Mouse (Mus musculus) cerebellum, adult 2 months (tissue): ENCODE data around the gene Tmem63c. TPM values are rescaled to one million over a fixed set of nuclear protein-coding genes. Genes with fewer than 3 reads are reported as not detected.

Experiments
- DNase-seq, 2 experiments: peaks; one replicate each; pipeline ENCODE4 v3.0.0; 2021
- H3K27ac ChIP-seq: fragments of 200-500 bp; 2 replicates; pipeline ENCODE4 v1.5.1; 2012; ENCODE audit warnings: low read length, control low read depth, inconsistent platforms; ENCODE audit not compliant: insufficient read depth
- H3K27me3 ChIP-seq: fragments of 200-500 bp; 2 replicates; pipeline ENCODE4 v1.6.1; 2012; ENCODE audit warnings: inconsistent platforms, mild to moderate bottlenecking, low read length, moderate library complexity; ENCODE audit not compliant: control insufficient read depth, insufficient read depth
- H3K4me1 ChIP-seq: fragments of 200-500 bp; 2 replicates; pipeline ENCODE4 v1.6.1; 2011; ENCODE audit warnings: low read length; ENCODE audit not compliant: control insufficient read depth, insufficient read depth
- H3K4me3 ChIP-seq: fragments of 200-500 bp; replicated peaks from 2 replicates; pipeline ENCODE3; 2011; ENCODE audit warnings: mild to moderate bottlenecking, low read depth, low read length, control low read depth; ENCODE audit not compliant: insufficient read depth
- CTCF ChIP-seq: fragments of 200-500 bp; IDR thresholded peaks from 2 replicates; pipeline ENCODE4 v1.5.1; 2011; ENCODE audit warnings: low read depth, mild to moderate bottlenecking, control low read depth, low read length, moderate library complexity, borderline replicate concordance; ENCODE audit not compliant: insufficient read depth
- POLR2A ChIP-seq: fragments of 200-500 bp; IDR thresholded peaks from 2 replicates; pipeline ENCODE4 v1.6.1; 2011; ENCODE audit warnings: low read length, control low read depth, borderline replicate concordance; ENCODE audit not compliant: insufficient read depth
- WGBS: fragments of 180-500 bp; shearing (Covaris S2); methylation state at CpG from one replicate; pipeline ENCODE4 v1.1.7; 2018; 5-methylcytosine and 5-hydroxymethylcytosine counted together
- polyA plus RNA-seq: library from polyadenylated mRNA; depleted of rRNA; stranded (reverse); fragments of >200 nt; gene quantifications from 2 replicates; pipeline ENCODE4 v1.2.3, GENCODE M21; 2012

The Tmem63c gene
- polyA plus RNA-seq, 1 experiment = 55.9 TPM

DNA sequence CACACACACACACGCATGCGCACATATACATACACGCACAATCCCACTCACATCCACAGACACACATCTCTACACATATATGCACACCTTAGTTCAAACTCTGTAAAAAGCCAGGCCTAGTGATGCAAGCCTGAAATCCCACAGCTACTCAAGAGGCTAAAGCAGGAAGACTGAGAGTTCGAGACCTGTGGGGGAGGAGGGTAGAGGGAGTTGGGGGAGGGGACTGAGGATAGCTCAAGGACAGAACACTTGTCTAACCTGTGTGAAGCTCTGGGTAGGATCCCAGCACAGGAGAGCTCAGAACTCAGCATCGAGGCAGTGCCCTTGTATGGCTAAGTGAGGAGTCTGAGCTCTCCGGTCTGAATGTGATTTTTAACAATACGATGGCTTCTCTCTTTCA lies 18.3 kb upstream of the Tmem63c start:
- H3K27ac ChIP-seq = no peak overlapping the region
- 85% methylated on average over 7 of the region's 7 CpGs for WGBS
- DNase-seq = no peak
- TF ChIP-seq CTCF (no peak), POLR2A (no peak)
- no peak overlapping the region for H3K4me3 ChIP-seq
- peaks cover 18% of the 10 kb centered on the region for H3K4me1 ChIP-seq
- no peaks in the 10 kb centered on the region for H3K27me3 ChIP-seq

DNA sequence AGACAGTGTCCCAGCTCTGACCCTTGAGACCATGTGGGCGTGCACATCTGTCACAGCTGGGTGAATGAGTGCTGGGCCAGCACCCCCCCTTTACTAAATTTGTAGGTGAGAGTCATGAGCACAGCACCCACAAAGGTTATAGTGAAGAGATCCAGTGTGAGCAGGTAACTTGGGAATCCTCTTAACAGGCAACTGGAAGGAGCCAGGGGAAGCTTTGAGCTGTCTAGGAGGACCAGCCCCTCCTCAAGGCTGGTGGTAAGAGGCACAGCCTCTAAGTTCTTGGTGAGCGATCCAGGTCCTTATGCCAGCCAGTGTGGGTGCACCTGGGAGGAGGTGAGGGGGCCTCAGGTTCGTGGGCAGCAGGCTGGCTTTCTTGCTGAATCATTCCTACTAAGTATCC lies 17.5 kb upstream of the Tmem63c start:
- DNase-seq = no peak
- no peak overlapping the region for H3K4me3 ChIP-seq
- H3K27me3 ChIP-seq = no peaks in the 10 kb centered on the region
- no peak overlapping the region for H3K27ac ChIP-seq
- no peak for TF ChIP-seq CTCF
- TF ChIP-seq POLR2A = no peak
- H3K4me1 ChIP-seq = peaks cover 18% of the 10 kb centered on the region
- WGBS = 81% methylated on average over 3 of the region's 3 CpGs

DNA sequence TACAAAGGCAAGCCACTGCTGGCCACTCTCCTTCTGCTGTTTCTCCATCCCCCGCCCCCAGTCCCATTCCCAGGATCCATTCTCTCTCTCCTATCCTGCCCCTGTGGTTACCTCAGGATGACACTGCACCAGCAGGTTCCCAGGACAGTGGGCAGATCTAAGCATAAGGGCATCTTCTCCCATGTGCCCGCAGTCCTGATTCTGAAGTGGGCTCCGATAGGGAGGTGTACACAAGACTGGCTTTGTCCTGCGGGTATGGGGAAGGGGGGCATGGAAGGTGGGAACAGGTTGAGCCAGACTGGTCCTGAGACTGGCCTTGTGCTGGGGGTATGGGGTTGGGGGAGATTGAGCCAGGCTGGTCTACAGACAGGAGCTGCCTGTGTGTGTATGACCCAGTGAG lies 16.5 kb upstream of the Tmem63c start:
- no peak overlapping the region for H3K27ac ChIP-seq
- no peak overlapping the region for H3K4me3 ChIP-seq
- H3K27me3 ChIP-seq = no peaks in the 10 kb centered on the region
- no peak for TF ChIP-seq POLR2A
- TF ChIP-seq CTCF = no peak
- 87% methylated on average over 4 of the region's 4 CpGs for WGBS
- no peak for DNase-seq
- peaks cover 13% of the 10 kb centered on the region for H3K4me1 ChIP-seq

DNA sequence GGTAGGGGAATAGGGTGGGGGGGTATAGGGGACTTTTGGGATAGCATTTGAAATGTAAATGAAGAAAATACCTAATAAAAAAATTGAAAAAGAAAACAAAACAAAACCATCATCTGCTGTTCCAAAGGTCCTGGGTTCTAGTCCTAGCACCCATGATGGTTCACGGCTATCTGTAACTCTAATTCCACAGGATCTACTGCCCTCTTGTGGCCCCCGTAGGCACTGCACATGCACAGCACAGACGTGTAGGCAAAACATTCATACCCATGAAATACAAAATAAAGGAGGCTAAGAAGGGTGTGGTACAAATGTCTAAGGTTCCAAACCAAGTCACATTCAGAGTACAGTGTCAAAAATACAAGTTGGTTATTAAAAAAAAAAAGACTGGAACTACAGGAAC lies 4.1 kb upstream of the Tmem63c start:
- H3K27ac ChIP-seq = no peak overlapping the region
- peaks cover 5% of the 10 kb centered on the region for H3K4me1 ChIP-seq
- peak; percentile 52 to 73 for DNase-seq
- TF ChIP-seq CTCF (peak; percentile 64; the same call in 1 of the 2 replicates), POLR2A (no peak)
- WGBS = 41% methylated on average over 3 of the region's 3 CpGs
- H3K4me3 ChIP-seq = no peak overlapping the region
- H3K27me3 ChIP-seq = no peaks in the 10 kb centered on the region

DNA sequence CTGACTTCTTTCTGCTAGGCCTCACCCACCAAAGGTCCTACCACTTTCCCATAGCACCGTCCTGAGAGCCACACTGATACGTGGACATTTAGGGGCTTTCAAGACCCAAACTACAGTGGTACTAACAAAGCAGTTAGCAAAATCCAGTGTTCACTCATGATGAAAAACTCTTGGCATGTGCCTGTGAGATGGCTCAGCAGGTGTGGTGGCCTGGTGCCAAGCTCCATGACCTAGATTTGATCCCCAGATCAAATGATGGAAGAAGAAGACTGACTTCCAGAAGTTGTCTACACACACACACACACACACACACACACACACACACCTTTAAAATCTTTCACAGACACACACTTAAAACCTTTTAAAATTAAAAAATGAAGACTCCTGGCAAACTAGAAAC lies 2.4 kb upstream of the Tmem63c start:
- H3K4me3 ChIP-seq = no peak overlapping the region
- WGBS = 38% methylated on average over 2 of the region's 2 CpGs
- no peak overlapping the region for H3K27ac ChIP-seq
- peaks cover 5% of the 10 kb centered on the region for H3K4me1 ChIP-seq
- DNase-seq = peak; percentile 72 to 73
- TF ChIP-seq POLR2A (no peak), CTCF (no peak)
- H3K27me3 ChIP-seq = no peaks in the 10 kb centered on the region

DNA sequence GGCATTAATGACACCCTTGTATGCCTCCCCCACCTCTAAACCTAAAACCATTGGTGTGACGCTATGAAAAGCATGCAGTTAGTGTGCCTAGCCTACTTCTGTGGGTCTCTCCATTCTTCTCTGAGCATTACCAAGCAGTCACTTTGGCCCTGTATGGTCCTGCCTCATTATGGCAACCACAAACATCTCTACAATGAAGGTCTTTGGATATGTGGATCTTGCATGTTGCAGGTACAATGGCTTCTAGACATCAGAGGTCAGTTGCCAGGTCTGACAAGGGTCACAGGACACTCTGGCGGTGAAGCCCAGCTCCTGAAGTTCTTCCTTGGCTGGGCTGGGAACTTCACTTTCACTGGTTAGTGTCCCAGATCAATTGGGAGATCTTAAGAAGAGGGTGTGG lies 866 bp downstream of the Tmem63c start:
- peaks cover 8% of the 10 kb centered on the region for H3K4me1 ChIP-seq
- no peak overlapping the region for H3K4me3 ChIP-seq
- no peak overlapping the region for H3K27ac ChIP-seq
- no peak for TF ChIP-seq CTCF
- no peak for TF ChIP-seq POLR2A
- H3K27me3 ChIP-seq = no peaks in the 10 kb centered on the region
- no peak for DNase-seq
- WGBS = 97% methylated on average over 2 of the region's 2 CpGs

DNA sequence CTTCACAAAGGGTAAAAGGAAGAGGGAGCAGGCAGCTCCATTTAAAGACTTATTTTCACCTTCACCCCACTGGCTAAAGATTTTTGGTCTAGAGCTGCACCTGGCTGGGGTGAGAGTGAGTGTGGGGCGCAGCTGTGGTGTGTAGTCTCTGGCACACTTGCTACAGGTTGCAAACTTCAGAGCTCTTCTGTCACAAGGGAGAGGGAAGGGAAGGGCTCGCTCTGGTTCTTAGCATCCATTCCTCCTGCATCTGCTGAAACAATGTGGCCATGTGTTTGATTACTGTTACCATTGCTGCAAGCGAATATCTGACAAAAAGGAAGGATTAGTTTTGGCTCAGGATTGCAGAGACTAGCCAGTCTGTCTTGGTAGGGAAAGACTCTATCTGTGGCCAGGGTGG lies 2.3 kb downstream of the Tmem63c start:
- no peaks in the 10 kb centered on the region for H3K27me3 ChIP-seq
- H3K4me3 ChIP-seq = no peak overlapping the region
- no peak for DNase-seq
- 77% methylated on average over 3 of the region's 3 CpGs for WGBS
- no peak overlapping the region for H3K27ac ChIP-seq
- peaks cover 14% of the 10 kb centered on the region for H3K4me1 ChIP-seq
- TF ChIP-seq CTCF (no peak), POLR2A (no peak)

DNA sequence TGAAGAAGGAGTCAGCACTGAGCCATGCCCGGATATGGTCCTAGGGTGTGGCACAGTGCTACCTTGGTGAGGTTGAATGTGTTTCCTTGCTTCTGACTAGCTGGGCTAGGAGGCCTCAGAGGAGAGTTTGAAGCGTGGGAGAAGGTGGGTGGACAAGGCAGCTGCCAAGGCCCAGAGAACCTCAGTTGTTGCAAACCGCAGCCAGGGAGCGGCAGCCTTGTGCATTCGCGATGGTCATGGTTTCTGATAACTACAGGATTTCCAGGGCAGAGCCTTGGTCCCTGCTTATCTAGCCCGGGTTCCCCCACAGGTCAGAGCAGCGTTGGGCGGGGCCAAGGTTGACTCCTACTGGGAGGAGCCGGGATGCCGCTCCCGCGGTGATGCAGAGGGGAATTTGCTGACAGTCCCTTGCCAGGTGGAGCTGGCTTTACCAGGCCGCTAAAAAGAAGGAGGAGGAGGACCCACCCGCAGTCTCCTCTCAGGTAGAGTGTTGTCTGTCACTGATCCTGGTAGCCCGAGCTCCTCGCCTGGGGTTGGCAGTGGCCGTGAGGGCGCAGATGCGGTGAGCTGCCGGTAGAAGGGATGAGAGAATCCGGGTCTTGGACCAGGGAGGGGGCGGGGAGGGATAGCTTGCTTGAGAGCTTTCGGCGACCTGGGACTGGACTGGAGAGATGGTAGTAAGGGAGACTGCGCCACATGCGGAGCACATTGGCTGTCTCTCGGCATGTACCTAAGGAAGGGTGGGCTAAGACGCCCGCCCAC lies 5.2 kb downstream of the Tmem63c start:
- Histone ChIP-seq H3K27ac (peak overlapping the region; percentile 87), H3K4me1 (peaks cover 34% of the 10 kb centered on the region), H3K4me3 (peak overlapping the region; percentile 94), H3K27me3 (no peaks in the 10 kb centered on the region)
- TF ChIP-seq POLR2A = peak; percentile 42; the same call in 1 of the 2 replicates
- peak; percentile 53; the same call in 1 of the 2 replicates for TF ChIP-seq CTCF
- WGBS = 2% methylated on average over 30 of the region's 30 CpGs
- DNase-seq = peak; percentile 86 to 88
